Mouse (Mus musculus): ENCODE results near the gene Dnajb11. TPM values are rescaled to one million over a fixed set of nuclear protein-coding genes. Genes with fewer than 3 reads are reported as not detected.

The Dnajb11 gene
- polyA plus RNA-seq (2015; fragmentation: Nextera tagmentation; extraction: Ambion mirVana): 97.4 and 97.7 TPM in 2 replicates

DNA sequence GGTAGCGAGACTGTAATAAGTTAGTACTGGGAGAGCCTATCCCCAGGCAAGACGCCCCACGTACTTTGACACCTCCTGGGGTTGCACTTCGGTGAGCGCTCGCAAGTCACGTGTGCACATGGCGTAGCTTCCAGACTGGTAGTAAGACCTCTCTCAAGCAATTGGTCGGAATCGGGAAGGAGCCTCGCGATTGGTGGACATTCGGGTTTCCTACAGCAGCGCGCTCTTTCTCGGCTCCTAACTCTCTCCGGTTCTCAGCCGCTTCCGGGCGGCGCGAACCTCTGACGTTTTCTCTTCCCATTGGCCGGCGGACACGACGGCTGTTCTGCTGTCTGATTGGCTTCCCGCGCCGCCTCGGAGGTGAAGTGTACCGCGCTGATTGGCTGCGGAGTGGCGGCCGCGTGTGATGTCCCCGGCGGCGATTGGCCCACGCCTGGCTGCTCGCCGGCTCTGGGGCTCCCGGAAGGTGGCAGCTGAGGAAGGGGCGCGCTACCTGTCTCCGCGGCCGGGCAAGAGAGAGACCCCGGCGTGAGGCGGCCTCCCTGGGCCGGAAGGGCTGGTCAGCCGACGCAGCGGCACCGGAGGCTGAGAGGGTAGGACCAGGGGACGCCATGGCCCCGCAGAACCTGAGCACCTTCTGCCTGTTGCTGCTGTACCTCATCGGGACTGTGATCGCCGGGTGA lies at the start of gene Dnajb11, which contains the start of gene Tbccd1:
Gene Dnajb11, plus strand, starts transcription at position 415 of the 683 bp plus-strand sequence.
Gene Tbccd1, minus strand, starts transcription at position 239 of the 683 bp plus-strand sequence.
- H3K27ac ChIP-seq (ENCODE audit: low read length): peak within 1 kb of the TSS; percentile 67
- H3K36me3 ChIP-seq (ENCODE audit: control insufficient read depth, insufficient read depth, low read length): peaks cover under 1% of the 10 kb centered on the region; the same call in 1 of the 2 replicates
- H3K9me3 ChIP-seq (replicated peaks; ENCODE audit: control insufficient read depth, low read length, poor library complexity, severe bottlenecking): no peaks in the 10 kb centered on the region
- WGBS: under 1% methylated on average over 60 of the region's 62 CpGs
- ATAC-seq: peak; percentile 100
- H3K4me2 ChIP-seq (ENCODE audit: low read length): peak within 1 kb of the TSS; percentile 91
- no peaks in the 10 kb centered on the region for H3K27me3 ChIP-seq (ENCODE audit: control insufficient read depth, insufficient read depth, low read depth, low read length)
- peak within 1 kb of the TSS; percentile 87 for H3K9ac ChIP-seq (ENCODE audit: low read depth, low read length)
- peaks cover 13% of the 10 kb centered on the region for H3K4me1 ChIP-seq (ENCODE audit: control insufficient read depth, insufficient read depth, low read length)
- H3K4me3 ChIP-seq (ENCODE audit: low read depth, low read length): peak within 1 kb of the TSS; percentile 99

DNA sequence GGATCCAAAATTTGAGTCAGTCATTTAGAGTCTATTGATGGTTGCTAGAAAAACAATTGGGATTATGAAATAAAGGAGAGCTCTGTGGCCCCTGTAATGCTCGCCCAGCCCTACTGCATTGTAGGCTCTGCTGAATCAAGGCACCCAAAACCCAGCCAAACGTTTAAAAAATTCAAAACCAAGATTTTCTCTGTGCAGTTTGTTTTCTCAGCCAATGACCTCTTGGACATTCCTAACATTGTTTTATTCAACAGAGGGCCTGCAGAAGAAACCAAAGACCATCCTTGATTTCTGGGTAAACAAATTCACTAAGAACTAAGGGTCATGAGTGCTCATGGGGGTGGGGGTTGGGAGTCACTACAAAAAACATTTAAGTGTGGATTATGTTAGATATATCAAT lies 46.2 kb upstream of the Dnajb11 start, which contains the start of gene Crygs:
Gene Crygs, minus strand, starts transcription at position 101 of the 400 bp plus-strand sequence.
- no peak for ATAC-seq
- Histone ChIP-seq H3K27me3 (ENCODE audit: control insufficient read depth, insufficient read depth, low read depth, low read length) (peaks cover under 1% of the 10 kb centered on the region; the same call in 1 of the 2 replicates), H3K27ac (ENCODE audit: low read length) (no peak within 1 kb of the TSS), H3K9ac (ENCODE audit: low read depth, low read length) (no peak within 1 kb of the TSS), H3K4me3 (ENCODE audit: low read depth, low read length) (no peak within 1 kb of the TSS), H3K4me2 (ENCODE audit: low read length) (no peak within 1 kb of the TSS), H3K36me3 (ENCODE audit: control insufficient read depth, insufficient read depth, low read length) (0 out of 2 replicates have a peak, but pooled peaks cover 4% of the 10 kb centered on the region), H3K9me3 (replicated peaks; ENCODE audit: control insufficient read depth, low read length, poor library complexity, severe bottlenecking) (no peaks in the 10 kb centered on the region), H3K4me1 (ENCODE audit: control insufficient read depth, insufficient read depth, low read length) (no peaks in the 10 kb centered on the region)
- WGBS: 74% methylated on average over 2 of the region's 2 CpGs

- no peaks in the 10 kb centered on the region for H3K9me3 ChIP-seq (replicated peaks; ENCODE audit: control insufficient read depth, low read length, poor library complexity, severe bottlenecking)
- H3K9ac ChIP-seq (ENCODE audit: low read depth, low read length): no peak overlapping the region
- no peaks in the 10 kb centered on the region for H3K4me1 ChIP-seq (ENCODE audit: control insufficient read depth, insufficient read depth, low read length)
- no peak overlapping the region for H3K4me2 ChIP-seq (ENCODE audit: low read length)
- no peak overlapping the region for H3K27ac ChIP-seq (ENCODE audit: low read length)
- WGBS: 45% methylated on average over 8 of the region's 8 CpGs
- H3K4me3 ChIP-seq (ENCODE audit: low read depth, low read length): no peak overlapping the region
- H3K36me3 ChIP-seq (ENCODE audit: control insufficient read depth, insufficient read depth, low read length): peaks cover 7% of the 10 kb centered on the region; the same call in 1 of the 2 replicates
- peak; percentile 83; the same call in 1 of the 2 replicates for ATAC-seq
- no peaks in the 10 kb centered on the region for H3K27me3 ChIP-seq (ENCODE audit: control insufficient read depth, insufficient read depth, low read depth, low read length)
Observed at GRCm38 (mm10) chr16:22820731-22821130, 36.9 kb upstream of the Dnajb11 start.

DNA sequence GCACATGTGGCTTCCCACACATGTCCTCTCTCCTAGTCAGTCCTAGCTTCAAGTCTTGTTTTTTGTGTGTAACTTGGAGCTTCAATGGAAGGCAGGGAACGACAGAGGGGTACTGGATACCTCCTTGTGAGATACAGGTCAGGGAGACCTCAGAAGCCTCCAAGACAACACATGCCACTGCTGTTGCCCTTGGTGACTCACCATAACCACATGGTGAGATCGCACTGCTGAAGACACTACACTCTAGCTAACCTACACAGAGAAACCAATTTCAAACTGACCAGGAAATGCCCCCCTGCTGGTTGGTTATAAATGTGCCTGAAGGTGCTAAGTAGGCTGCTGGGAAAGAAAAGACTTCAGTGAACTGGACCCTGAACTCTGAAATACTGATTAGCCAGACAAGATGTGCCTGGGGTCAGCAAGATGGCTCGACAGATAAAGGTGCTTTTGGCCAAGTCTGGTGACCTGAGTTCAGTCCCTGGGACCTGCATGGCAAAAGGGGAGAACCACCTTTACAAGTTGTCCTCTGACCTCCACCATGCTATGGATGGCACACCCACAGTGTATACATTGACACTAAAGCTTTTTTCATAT lies 24.6 kb upstream of the Dnajb11 start:
- Histone ChIP-seq H3K9ac (ENCODE audit: low read depth, low read length) (no peak overlapping the region), H3K4me1 (ENCODE audit: control insufficient read depth, insufficient read depth, low read length) (no peaks in the 10 kb centered on the region), H3K36me3 (ENCODE audit: control insufficient read depth, insufficient read depth, low read length) (peaks cover 5% of the 10 kb centered on the region; the same call in 1 of the 2 replicates), H3K27ac (ENCODE audit: low read length) (no peak overlapping the region), H3K4me3 (ENCODE audit: low read depth, low read length) (no peak overlapping the region), H3K9me3 (replicated peaks; ENCODE audit: control insufficient read depth, low read length, poor library complexity, severe bottlenecking) (no peaks in the 10 kb centered on the region), H3K27me3 (ENCODE audit: control insufficient read depth, insufficient read depth, low read depth, low read length) (no peaks in the 10 kb centered on the region), H3K4me2 (ENCODE audit: low read length) (no peak overlapping the region)
- no peak for ATAC-seq
- WGBS: 90% methylated on average over 3 of the region's 3 CpGs

DNA sequence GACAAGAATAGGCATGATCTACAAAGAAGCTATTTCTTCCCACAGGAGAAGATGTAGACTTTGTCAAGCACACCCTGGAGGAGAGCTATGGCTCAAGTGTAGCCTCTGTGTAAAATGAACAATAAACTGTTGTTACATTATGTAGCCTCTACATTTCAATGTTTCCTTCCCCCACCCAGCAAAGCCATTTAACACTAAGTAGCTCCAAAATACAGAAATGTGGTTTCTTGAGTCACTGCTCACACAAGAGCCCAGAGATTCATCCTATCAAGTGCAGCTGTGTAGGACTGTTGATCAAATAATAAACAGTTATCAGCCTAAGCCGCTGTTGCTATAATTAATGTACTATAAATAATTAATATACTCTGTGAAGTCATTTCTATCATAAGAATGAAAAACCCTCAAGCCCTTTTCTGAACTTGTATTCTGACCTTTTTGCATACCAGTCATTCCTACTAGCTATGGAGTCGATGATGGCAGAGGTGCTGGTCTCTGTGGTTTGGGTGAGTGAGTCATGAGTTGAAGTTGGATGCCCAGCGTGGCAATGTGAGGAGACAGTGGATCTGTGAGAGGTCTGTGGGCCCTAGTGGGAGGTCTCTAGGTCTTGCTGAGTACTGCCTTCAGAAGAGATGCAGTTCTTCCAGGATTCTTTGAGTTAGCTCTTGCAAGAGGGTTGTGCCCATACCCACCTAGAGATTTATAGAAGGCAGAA lies 18.3 kb upstream of the Dnajb11 start:
- Histone ChIP-seq H3K4me2 (ENCODE audit: low read length) (no peak overlapping the region), H3K9ac (ENCODE audit: low read depth, low read length) (no peak overlapping the region), H3K27ac (ENCODE audit: low read length) (no peak overlapping the region), H3K4me3 (ENCODE audit: low read depth, low read length) (no peak overlapping the region), H3K4me1 (ENCODE audit: control insufficient read depth, insufficient read depth, low read length) (peaks cover 2% of the 10 kb centered on the region; the same call in 1 of the 2 replicates), H3K36me3 (ENCODE audit: control insufficient read depth, insufficient read depth, low read length) (no peaks in the 10 kb centered on the region), H3K9me3 (replicated peaks; ENCODE audit: control insufficient read depth, low read length, poor library complexity, severe bottlenecking) (no peaks in the 10 kb centered on the region), H3K27me3 (ENCODE audit: control insufficient read depth, insufficient read depth, low read depth, low read length) (no peaks in the 10 kb centered on the region)
- WGBS: 93% methylated on average over 3 of the region's 3 CpGs
- no peak for ATAC-seq

GRCm38 (mm10) chr16:22842871-22843270 lies 14.8 kb upstream of the Dnajb11 start:
- 93% methylated on average over 5 of the region's 5 CpGs for WGBS
- H3K27me3 ChIP-seq (ENCODE audit: control insufficient read depth, insufficient read depth, low read depth, low read length): no peaks in the 10 kb centered on the region

GRCm38 (mm10) chr16:22844061-22844801 lies 13.4 kb upstream of the Dnajb11 start:
- peak; percentile 99 for ATAC-seq
- WGBS: 8% methylated on average over 26 of the region's 26 CpGs

More at GRCm38 (mm10) chr16:22842871-22843270, 14.8 kb upstream of the Dnajb11 start:
- H3K9me3 ChIP-seq (replicated peaks; ENCODE audit: control insufficient read depth, low read length, poor library complexity, severe bottlenecking): no peaks in the 10 kb centered on the region
- no peak for ATAC-seq
- no peak overlapping the region for H3K27ac ChIP-seq (ENCODE audit: low read length)
- H3K4me3 ChIP-seq (ENCODE audit: low read depth, low read length): no peak overlapping the region
- no peak overlapping the region for H3K4me2 ChIP-seq (ENCODE audit: low read length)
- H3K4me1 ChIP-seq (ENCODE audit: control insufficient read depth, insufficient read depth, low read length): peaks cover 7% of the 10 kb centered on the region
- H3K9ac ChIP-seq (ENCODE audit: low read depth, low read length): no peak overlapping the region
- no peaks in the 10 kb centered on the region for H3K36me3 ChIP-seq (ENCODE audit: control insufficient read depth, insufficient read depth, low read length)

DNA sequence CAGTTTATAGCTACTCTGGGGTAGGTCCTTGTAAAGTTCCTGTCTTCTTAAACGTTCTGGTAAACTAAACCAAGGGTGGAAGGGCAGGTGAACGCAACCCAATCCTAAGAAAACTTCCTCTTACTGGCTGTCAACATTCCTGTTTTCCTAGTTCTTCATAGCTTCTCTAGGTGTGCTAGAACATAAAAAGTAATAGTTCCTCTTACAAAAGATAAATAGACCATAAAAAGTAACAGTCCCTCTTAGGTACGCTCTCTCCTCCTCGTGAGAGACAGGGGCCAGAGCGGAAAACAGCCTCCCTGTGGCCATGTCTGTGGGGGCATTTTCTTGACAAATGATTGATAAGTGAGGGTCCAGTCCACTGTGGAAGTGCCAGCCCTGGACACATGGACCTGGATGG lies 12.8 kb upstream of the Dnajb11 start:
- no peaks in the 10 kb centered on the region for H3K9me3 ChIP-seq (replicated peaks; ENCODE audit: control insufficient read depth, low read length, poor library complexity, severe bottlenecking)
- peaks cover 7% of the 10 kb centered on the region for H3K4me1 ChIP-seq (ENCODE audit: control insufficient read depth, insufficient read depth, low read length)
- peak overlapping the region; percentile 86 for H3K4me2 ChIP-seq (ENCODE audit: low read length)
- H3K27ac ChIP-seq (ENCODE audit: low read length): peak overlapping the region; percentile 14; the same call in 1 of the 2 replicates
- H3K36me3 ChIP-seq (ENCODE audit: control insufficient read depth, insufficient read depth, low read length): no peaks in the 10 kb centered on the region
- WGBS: 75% methylated on average over 5 of the region's 5 CpGs
- no peak for ATAC-seq
- H3K9ac ChIP-seq (ENCODE audit: low read depth, low read length): peak overlapping the region; percentile 88; the same call in 1 of the 2 replicates
- peak overlapping the region; percentile 55 for H3K4me3 ChIP-seq (ENCODE audit: low read depth, low read length)
- H3K27me3 ChIP-seq (ENCODE audit: control insufficient read depth, insufficient read depth, low read depth, low read length): no peaks in the 10 kb centered on the region

More at GRCm38 (mm10) chr16:22844061-22844801, 13.4 kb upstream of the Dnajb11 start:
- no peaks in the 10 kb centered on the region for H3K36me3 ChIP-seq (ENCODE audit: control insufficient read depth, insufficient read depth, low read length)
- H3K9me3 ChIP-seq (replicated peaks; ENCODE audit: control insufficient read depth, low read length, poor library complexity, severe bottlenecking): no peaks in the 10 kb centered on the region
- peak overlapping the region; percentile 86 for H3K4me2 ChIP-seq (ENCODE audit: low read length)
- peak overlapping the region; percentile 59 for H3K27ac ChIP-seq (ENCODE audit: low read length)
- H3K27me3 ChIP-seq (ENCODE audit: control insufficient read depth, insufficient read depth, low read depth, low read length): no peaks in the 10 kb centered on the region
- peaks cover 7% of the 10 kb centered on the region for H3K4me1 ChIP-seq (ENCODE audit: control insufficient read depth, insufficient read depth, low read length)
- peak overlapping the region; percentile 88 for H3K9ac ChIP-seq (ENCODE audit: low read depth, low read length)
- peak overlapping the region; percentile 55 for H3K4me3 ChIP-seq (ENCODE audit: low read depth, low read length)

Measured in midbrain, embryonic 16.5 days (tissue).